27 mouse cellular contexts compared by ENCODE assay signal in the genomic region with DNA sequence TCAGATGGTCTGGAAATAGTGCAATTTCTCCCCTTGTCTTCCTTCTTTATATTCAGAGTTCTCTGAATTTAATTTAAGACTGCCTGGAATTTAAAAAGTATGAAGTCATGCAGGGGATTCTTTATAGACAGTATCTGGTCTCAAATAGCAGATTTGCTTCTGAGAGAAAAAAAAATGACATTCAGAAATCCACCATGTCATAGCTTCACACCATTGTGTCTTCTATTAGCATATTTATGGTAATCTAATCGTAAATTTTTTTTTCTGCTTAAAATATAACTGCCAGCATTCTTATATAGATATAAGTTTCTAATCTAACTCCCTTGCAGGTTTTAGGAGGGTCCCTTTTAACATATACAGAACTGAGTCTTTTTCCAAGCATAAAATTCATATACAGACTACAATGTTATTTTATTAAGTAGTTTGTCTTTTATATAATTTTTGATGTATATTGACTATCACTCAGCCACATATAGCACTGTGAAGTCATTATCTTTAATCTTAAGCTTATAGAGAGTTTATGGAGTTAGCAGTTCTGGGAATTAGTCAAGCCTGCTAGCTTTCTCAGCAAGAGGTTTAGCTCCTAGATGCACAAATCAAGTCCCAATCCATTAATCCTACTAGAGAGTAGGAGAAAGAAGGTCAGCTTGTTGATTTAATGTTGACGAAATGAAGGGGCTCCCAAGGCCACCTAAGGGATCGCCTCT. TPM values are rescaled to one million over a fixed set of nuclear protein-coding genes. Genes with fewer than 3 reads are reported as not detected.
DNase-seq lines count a peak whose midpoint lies in the region; ATAC-seq lines count a peak whose summit lies in the region.
"Had no signal": no experiment of that assay in that cellular context is flagged by ENCODE, and none has a peak within 500 bp of the region (broad histone marks: within the 10 kb centered on the region; RNA-seq: fewer than 3 reads in every experiment).

No protein-coding gene starts in this region.

- peaks cover 10% of the 10 kb centered on the region for H3K4me1 ChIP-seq in forebrain, embryonic 13.5 days
- H3K4me1 ChIP-seq in forebrain, embryonic 12.5 days, result peaks cover 22% of the 10 kb centered on the region
- H3K4me1 ChIP-seq in hindbrain, embryonic 10.5 days (replicated peaks), result peaks cover 29% of the 10 kb centered on the region
- H3K4me1 ChIP-seq in hindbrain, embryonic 16.5 days (ENCODE audit: control insufficient read depth, insufficient read depth, low read depth, low read length), result no peaks in the 10 kb centered on the region; the same call in 1 of the 2 replicates
- peaks cover 25% of the 10 kb centered on the region for H3K4me1 ChIP-seq in neural tube, embryonic 13.5 days (replicated peaks)
- H3K4me1 ChIP-seq: embryonic facial prominence, embryonic 12.5 days; heart, embryonic 12.5 days; limb, embryonic 13.5 days; liver, embryonic 13.5 days had no signal

- no peak overlapping the region for H3K4me3 ChIP-seq in forebrain, embryonic 13.5 days
- no peak overlapping the region for H3K4me3 ChIP-seq in forebrain, embryonic 12.5 days (replicated peaks)
- H3K4me3 ChIP-seq in hindbrain, embryonic 10.5 days, result no peak overlapping the region
- no peak overlapping the region for H3K4me3 ChIP-seq in hindbrain, embryonic 16.5 days (ENCODE audit: low read length)
- no peak overlapping the region for H3K4me3 ChIP-seq in neural tube, embryonic 13.5 days
- H3K4me3 ChIP-seq: embryonic facial prominence, embryonic 12.5 days; erythroblast, embryonic 14.5 days; heart, embryonic 12.5 days; limb, embryonic 13.5 days; liver, embryonic 13.5 days had no signal

- no peak overlapping the region for H3K4me2 ChIP-seq in forebrain, embryonic 13.5 days
- no peak overlapping the region for H3K4me2 ChIP-seq in forebrain, embryonic 12.5 days
- H3K4me2 ChIP-seq in hindbrain, embryonic 16.5 days (ENCODE audit: low read length), result peak overlapping the region; percentile 3
- H3K4me2 ChIP-seq in neural tube, embryonic 13.5 days, result peak overlapping the region; percentile 29
- H3K4me2 ChIP-seq: embryonic facial prominence, embryonic 12.5 days; heart, embryonic 12.5 days; limb, embryonic 13.5 days; liver, embryonic 13.5 days; lung, embryonic 14.5 days had no signal

- DNase-seq in hindbrain, embryonic 10.5 days (ENCODE audit: low spot score), result no peak
- no peak for DNase-seq in adrenal gland, postnatal 14 days
- DNase-seq in left cerebral cortex, postnatal 4 days, result no peak
- DNase-seq: cerebellum, adult 8-10 months; heart, postnatal 14 days; kidney, adult 2 months; liver, embryonic 13.5 days; lung, embryonic 14.5 days; lung, postnatal 4 days; right cerebral cortex, postnatal 25 days had no signal

- peaks cover 74% of the 10 kb centered on the region for H3K27me3 ChIP-seq in forebrain, embryonic 13.5 days
- H3K27me3 ChIP-seq in forebrain, embryonic 12.5 days, result peaks cover 73% of the 10 kb centered on the region
- 0 out of 2 replicates have a peak, but pooled peaks cover 4% of the 10 kb centered on the region for H3K27me3 ChIP-seq in hindbrain, embryonic 10.5 days (ENCODE audit: insufficient read depth, poor library complexity, severe bottlenecking)
- no peaks in the 10 kb centered on the region for H3K27me3 ChIP-seq in hindbrain, embryonic 16.5 days (replicated peaks; ENCODE audit: control insufficient read depth, insufficient read depth, low read length)
- H3K27me3 ChIP-seq in neural tube, embryonic 13.5 days, result peaks cover 5% of the 10 kb centered on the region; the same call in 1 of the 2 replicates
- H3K27me3 ChIP-seq: embryonic facial prominence, embryonic 12.5 days; heart, embryonic 12.5 days; liver, embryonic 13.5 days had no signal

- ATAC-seq in forebrain, embryonic 13.5 days, result 0 out of 2 replicates have a peak, but pooled peaks have one; percentile 6
- ATAC-seq in forebrain, embryonic 12.5 days (ENCODE audit: low FRiP score), result no peak; the same call in 1 of the 2 replicates
- no peak for ATAC-seq in hindbrain, embryonic 16.5 days
- ATAC-seq in neural tube, embryonic 13.5 days (ENCODE audit: low read depth), result peak; percentile 44; the same call in 1 of the 2 replicates
- no peak for ATAC-seq in frontal cortex, adult (ENCODE audit: low TSS enrichment)
- ATAC-seq: forebrain, postnatal 0 days; inflammation-experienced regulatory T-cells, adult 6 months had no signal

- intact Hi-C loops in left cerebral cortex, postnatal 4 days (cut with DNase I), result no loop called here

- H3K9me3 ChIP-seq in forebrain, embryonic 13.5 days (replicated peaks), result no peaks in the 10 kb centered on the region
- no peaks in the 10 kb centered on the region for H3K9me3 ChIP-seq in forebrain, embryonic 12.5 days
- peaks cover 10% of the 10 kb centered on the region for H3K9me3 ChIP-seq in hindbrain, embryonic 10.5 days
- H3K9me3 ChIP-seq in hindbrain, embryonic 16.5 days (ENCODE audit: control insufficient read depth, low read length), result no peaks in the 10 kb centered on the region
- H3K9me3 ChIP-seq in neural tube, embryonic 13.5 days, result peaks cover 10% of the 10 kb centered on the region; the same call in 1 of the 2 replicates
- H3K9me3 ChIP-seq: limb, embryonic 13.5 days; liver, embryonic 13.5 days had no signal

- H3K9ac ChIP-seq in forebrain, embryonic 13.5 days, result no peak overlapping the region
- no peak overlapping the region for H3K9ac ChIP-seq in forebrain, embryonic 12.5 days
- no peak overlapping the region for H3K9ac ChIP-seq in hindbrain, embryonic 16.5 days (ENCODE audit: low read depth, low read length)
- H3K9ac ChIP-seq in neural tube, embryonic 13.5 days, result no peak overlapping the region
- H3K9ac ChIP-seq: embryonic facial prominence, embryonic 12.5 days; forebrain, postnatal 0 days; heart, embryonic 12.5 days; limb, embryonic 13.5 days; liver, embryonic 13.5 days; lung, embryonic 14.5 days had no signal

- H3K27ac ChIP-seq in forebrain, embryonic 13.5 days, result no peak overlapping the region
- no peak overlapping the region for H3K27ac ChIP-seq in forebrain, embryonic 12.5 days
- peak overlapping the region; percentile 85 for H3K27ac ChIP-seq in hindbrain, embryonic 10.5 days
- H3K27ac ChIP-seq in hindbrain, embryonic 16.5 days (ENCODE audit: low read depth, low read length), result 0 out of 2 replicates have a peak overlapping the region, but pooled peaks have one; percentile 34
- peak overlapping the region; percentile 71 for H3K27ac ChIP-seq in neural tube, embryonic 13.5 days (replicated peaks)
- H3K27ac ChIP-seq: embryonic facial prominence, embryonic 12.5 days; limb, embryonic 13.5 days; liver, embryonic 13.5 days had no signal

- no peaks in the 10 kb centered on the region for H3K36me3 ChIP-seq in forebrain, embryonic 13.5 days (ENCODE audit: poor library complexity, severe bottlenecking)
- no peaks in the 10 kb centered on the region for H3K36me3 ChIP-seq in forebrain, embryonic 12.5 days (replicated peaks)
- no peaks in the 10 kb centered on the region for H3K36me3 ChIP-seq in hindbrain, embryonic 10.5 days
- H3K36me3 ChIP-seq in hindbrain, embryonic 16.5 days (ENCODE audit: control insufficient read depth, insufficient read depth, low read length), result no peaks in the 10 kb centered on the region
- H3K36me3 ChIP-seq in neural tube, embryonic 13.5 days, result no peaks in the 10 kb centered on the region
- H3K36me3 ChIP-seq: embryonic facial prominence, embryonic 12.5 days; G1E; heart, embryonic 12.5 days; limb, embryonic 13.5 days; liver, embryonic 13.5 days had no signal

- 18% methylated on average over 3 of the region's 3 CpGs for WGBS in forebrain, embryonic 13.5 days
- WGBS in forebrain, embryonic 12.5 days, result 19% methylated on average over 3 of the region's 3 CpGs
- 50% methylated on average over 3 of the region's 3 CpGs for WGBS in hindbrain, embryonic 10.5 days
- 24% methylated on average over 3 of the region's 3 CpGs for WGBS in hindbrain, embryonic 16.5 days
- WGBS in neural tube, embryonic 13.5 days, result 23% methylated on average over 3 of the region's 3 CpGs

RNA-seq across cellular contexts. Expression of gene A930009A15Rik, which starts 2.1 kb away (rescaled TPM):
- 0.17 TPM in 1 of 2 replicates, not detected in the other for polyA plus RNA-seq in forebrain, embryonic 13.5 days (2015; fragmentation: Nextera tagmentation; extraction: Ambion mirVana)
- not detected in 2 replicates for polyA plus RNA-seq in forebrain, embryonic 12.5 days (2016; fragmentation: Nextera tagmentation; extraction: Ambion mirVana)
- polyA plus RNA-seq in hindbrain, embryonic 10.5 days (2016; fragmentation: Nextera tagmentation; extraction: Ambion mirVana), result 0.27 and 0.56 TPM in 2 replicates
- polyA plus RNA-seq in hindbrain, embryonic 16.5 days (2015; fragmentation: Nextera tagmentation; extraction: Ambion mirVana), result 1.00 and 1.6 TPM in 2 replicates
- polyA plus RNA-seq in neural tube, embryonic 13.5 days (2015; fragmentation: Nextera tagmentation; extraction: Ambion mirVana), result 0.61 and 0.66 TPM in 2 replicates
- total RNA-seq in adrenal gland, postnatal 14 days (2021), result not detected in 2 replicates
- under 1 TPM in 1 of 2 experiments, not detected in 1; 0.66 TPM for total RNA-seq in left cerebral cortex, postnatal 4 days (2021)
- total RNA-seq: adrenal gland, postnatal 4 days; common myeloid progenitor, adult 5-6 weeks; forebrain, postnatal 0 days; G1E; gastrocnemius, adult 18-20 months; heart, postnatal 14 days had no signal
- polyA plus RNA-seq: erythroblast, embryonic 14.5 days; G1E; gonadal fat pad, adult 2 months; heart, embryonic 12.5 days; inflammation-experienced regulatory T-cells, adult 6 months; kidney, adult 2 months; limb, embryonic 13.5 days; liver, embryonic 13.5 days; lung, embryonic 14.5 days; stomach, embryonic 16.5 days had no signal

RNA-seq across cellular contexts. Expression of gene Lgr5, which starts 15.7 kb away (rescaled TPM):
- 0.14 and 0.26 TPM in 2 replicates for polyA plus RNA-seq in forebrain, embryonic 13.5 days (2015; fragmentation: Nextera tagmentation; extraction: Ambion mirVana)
- polyA plus RNA-seq in forebrain, embryonic 12.5 days (2016; fragmentation: Nextera tagmentation; extraction: Ambion mirVana), result 1.2 and 2.0 TPM in 2 replicates
- polyA plus RNA-seq in hindbrain, embryonic 10.5 days (2016; fragmentation: Nextera tagmentation; extraction: Ambion mirVana), result 4.0 and 4.8 TPM in 2 replicates
- polyA plus RNA-seq in hindbrain, embryonic 16.5 days (2015; fragmentation: Nextera tagmentation; extraction: Ambion mirVana), result 2.7 and 2.8 TPM in 2 replicates
- 3.4 and 4.1 TPM in 2 replicates for polyA plus RNA-seq in neural tube, embryonic 13.5 days (2015; fragmentation: Nextera tagmentation; extraction: Ambion mirVana)
- total RNA-seq in adrenal gland, postnatal 14 days (2021), result 21.4 and 23.7 TPM in 2 replicates
- 1 to 10 TPM; 1.1 to 1.4 TPM for total RNA-seq in left cerebral cortex, postnatal 4 days (2021)
- polyA plus RNA-seq: erythroblast, embryonic 14.5 days; G1E had no signal

Comparison
In these comparisons a context has a peak if more than half of its experiments do, and no peak if none do; other contexts are left out.
1. ATAC-seq: peak in forebrain, embryonic 13.5 days (single experiment) and neural tube, embryonic 13.5 days (single experiment); none in forebrain, embryonic 12.5 days (single experiment), hindbrain, embryonic 16.5 days (single experiment) and frontal cortex, adult (single experiment).
2. H3K27ac ChIP-seq: peak in hindbrain, embryonic 10.5 days (single experiment), hindbrain, embryonic 16.5 days (single experiment) and neural tube, embryonic 13.5 days (single experiment); none in forebrain, embryonic 13.5 days (single experiment) and forebrain, embryonic 12.5 days (single experiment).
3. H3K4me2 ChIP-seq: peak in hindbrain, embryonic 16.5 days (single experiment) and neural tube, embryonic 13.5 days (single experiment); none in forebrain, embryonic 13.5 days (single experiment) and forebrain, embryonic 12.5 days (single experiment).